Mouse (Mus musculus): Measurements from ENCODE around the gene AI661453. TPM values are rescaled to one million over a fixed set of nuclear protein-coding genes. Genes with fewer than 3 reads are reported as not detected.

The AI661453 gene
- polyA plus RNA-seq, 1 experiment from 2014 or later: 0.22 TPM

DNA sequence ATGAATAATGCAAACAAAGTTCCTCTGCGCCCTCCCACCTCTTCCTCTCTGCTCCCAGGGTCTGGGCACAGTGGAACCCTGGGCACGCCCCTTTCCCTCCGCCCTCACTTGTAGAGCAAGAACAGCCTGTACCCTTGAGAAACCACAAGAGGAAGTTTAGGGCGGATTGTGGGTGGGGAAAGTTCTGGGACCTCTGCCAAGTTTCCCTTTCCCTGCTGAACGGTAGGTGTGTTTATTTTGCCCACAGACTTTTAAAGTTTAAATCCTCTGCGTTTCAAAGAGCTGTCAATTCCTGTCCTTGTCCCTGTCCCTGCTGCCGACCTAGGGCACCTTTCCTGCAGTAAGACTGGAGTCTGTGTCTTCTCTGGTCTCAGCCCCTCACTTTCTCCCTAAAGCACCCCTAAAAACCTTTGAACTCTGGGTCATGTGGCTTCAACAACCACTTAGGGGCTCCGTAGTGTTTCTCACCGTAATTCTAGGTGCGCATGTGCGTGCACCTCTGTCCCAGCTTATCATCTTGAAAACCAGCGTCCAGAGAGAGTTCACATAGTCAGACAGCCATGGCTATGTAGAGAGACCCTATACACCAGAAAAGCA lies 71.7 kb downstream of the AI661453 start:
- H3K4me3 ChIP-seq: no peak overlapping the region

DNA sequence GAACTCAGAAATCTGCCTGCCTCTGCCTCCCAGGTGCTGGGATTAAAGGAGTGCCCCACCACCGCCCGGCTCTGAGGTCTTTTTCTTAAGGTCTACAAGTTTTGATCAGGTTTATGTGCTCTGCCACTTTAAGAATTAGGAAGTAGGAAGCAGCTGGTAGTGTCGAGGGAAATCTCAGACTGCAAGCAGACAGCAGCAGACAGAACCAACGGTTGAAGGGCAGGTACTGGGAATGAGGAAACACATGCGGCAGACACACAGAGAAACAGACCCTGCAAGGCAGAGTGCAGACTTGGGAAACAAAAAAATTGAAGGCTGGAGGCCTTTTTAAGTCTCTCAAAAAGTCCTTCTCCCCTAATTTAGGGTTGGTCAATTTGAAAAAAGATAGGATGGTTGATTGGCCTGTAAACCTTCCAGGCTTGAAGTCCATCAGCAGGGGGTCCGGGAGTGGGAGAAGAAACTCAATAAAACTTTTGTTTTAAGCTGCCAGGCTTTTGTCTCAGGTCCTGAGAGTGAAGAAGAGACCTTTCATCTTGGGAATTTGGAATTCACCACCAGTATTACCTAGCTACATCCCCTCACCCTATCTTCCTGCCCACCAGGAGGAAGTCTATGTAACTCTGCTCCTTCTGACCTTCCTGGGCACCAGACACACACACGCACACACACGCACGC lies 72.8 kb downstream of the AI661453 start:
- Histone ChIP-seq H3K27ac (peak overlapping the region; percentile 15; the same call in 1 of the 2 replicates), H3K27me3 (no peaks in the 10 kb centered on the region), H3K4me2 (no peak overlapping the region), H3K4me1 (replicated peaks) (peaks cover 16% of the 10 kb centered on the region), H3K9me3 (no peaks in the 10 kb centered on the region), H3K36me3 (no peaks in the 10 kb centered on the region), H3K4me3 (no peak overlapping the region), H3K9ac (no peak overlapping the region)
- ATAC-seq (ENCODE audit: low FRiP score): no peak
- WGBS: 56% methylated on average over 9 of the region's 9 CpGs

More for the DNA sequence above, 71.7 kb downstream of the AI661453 start:
- Histone ChIP-seq H3K4me2 (peak overlapping the region; percentile 23; the same call in 1 of the 2 replicates), H3K36me3 (no peaks in the 10 kb centered on the region), H3K4me1 (replicated peaks) (peaks cover 16% of the 10 kb centered on the region), H3K27me3 (no peaks in the 10 kb centered on the region), H3K9me3 (no peaks in the 10 kb centered on the region), H3K9ac (no peak overlapping the region), H3K27ac (peak overlapping the region; percentile 30; the same call in 1 of the 2 replicates)
- WGBS: 54% methylated on average over 12 of the region's 12 CpGs
- ATAC-seq (ENCODE audit: low FRiP score): no peak; the same call in 1 of the 2 replicates

DNA sequence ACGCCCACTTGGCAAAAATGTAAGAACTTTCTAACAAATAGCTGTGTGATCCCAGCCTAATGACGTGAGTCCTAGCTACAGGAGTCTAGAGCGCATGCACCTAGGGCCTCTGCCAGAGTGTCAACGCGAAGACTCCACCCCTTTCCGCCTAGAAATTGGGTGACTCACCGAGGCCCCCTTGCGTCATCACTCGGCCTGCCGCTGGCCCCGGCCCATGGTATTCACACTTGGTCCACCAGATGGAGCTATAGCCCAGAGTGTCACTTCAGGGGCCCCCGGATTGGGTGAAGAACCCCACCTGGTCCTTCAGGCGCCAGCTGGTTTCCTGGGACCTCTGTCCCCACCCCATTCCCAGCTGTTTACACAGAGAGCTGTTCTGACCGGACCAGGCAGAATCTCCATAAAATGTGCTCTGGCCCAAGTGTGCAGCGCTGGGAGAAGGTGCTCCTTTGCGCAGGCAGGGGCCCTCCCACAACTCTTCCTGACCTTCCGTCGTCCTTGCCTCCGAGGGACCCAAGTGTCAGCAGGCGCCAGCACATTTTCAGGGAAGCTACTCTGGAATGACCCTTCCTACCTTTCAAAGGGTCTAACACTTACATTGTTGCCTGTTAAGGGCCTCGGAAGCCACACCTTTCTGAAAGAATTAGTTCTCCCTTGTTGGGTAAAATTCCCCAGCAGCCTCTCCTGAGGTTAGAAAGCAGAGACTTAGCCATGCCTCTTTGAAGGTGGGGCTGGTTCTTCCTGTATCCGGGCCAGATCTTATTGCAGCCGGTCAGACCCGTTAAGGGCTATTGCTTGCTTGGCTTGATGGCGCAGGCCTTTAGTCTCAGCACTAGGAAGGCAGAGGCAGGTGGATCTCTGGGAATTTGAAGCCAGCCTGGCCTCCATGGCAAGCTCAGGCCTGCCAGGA lies 75.0 kb downstream of the AI661453 start:
- H3K9ac ChIP-seq: no peak overlapping the region
- H3K36me3 ChIP-seq: no peaks in the 10 kb centered on the region
- H3K9me3 ChIP-seq: no peaks in the 10 kb centered on the region; the same call in 1 of the 2 replicates
- H3K27me3 ChIP-seq: no peaks in the 10 kb centered on the region
- H3K4me1 ChIP-seq (replicated peaks): peaks cover 4% of the 10 kb centered on the region; the same call in 1 of the 2 replicates
- H3K4me2 ChIP-seq: peak overlapping the region; percentile 32; the same call in 1 of the 2 replicates
- no peak overlapping the region for H3K27ac ChIP-seq
- peak; percentile 88 for ATAC-seq (ENCODE audit: low FRiP score)
- no peak overlapping the region for H3K4me3 ChIP-seq
- WGBS: 18% methylated on average over 25 of the region's 25 CpGs

DNA sequence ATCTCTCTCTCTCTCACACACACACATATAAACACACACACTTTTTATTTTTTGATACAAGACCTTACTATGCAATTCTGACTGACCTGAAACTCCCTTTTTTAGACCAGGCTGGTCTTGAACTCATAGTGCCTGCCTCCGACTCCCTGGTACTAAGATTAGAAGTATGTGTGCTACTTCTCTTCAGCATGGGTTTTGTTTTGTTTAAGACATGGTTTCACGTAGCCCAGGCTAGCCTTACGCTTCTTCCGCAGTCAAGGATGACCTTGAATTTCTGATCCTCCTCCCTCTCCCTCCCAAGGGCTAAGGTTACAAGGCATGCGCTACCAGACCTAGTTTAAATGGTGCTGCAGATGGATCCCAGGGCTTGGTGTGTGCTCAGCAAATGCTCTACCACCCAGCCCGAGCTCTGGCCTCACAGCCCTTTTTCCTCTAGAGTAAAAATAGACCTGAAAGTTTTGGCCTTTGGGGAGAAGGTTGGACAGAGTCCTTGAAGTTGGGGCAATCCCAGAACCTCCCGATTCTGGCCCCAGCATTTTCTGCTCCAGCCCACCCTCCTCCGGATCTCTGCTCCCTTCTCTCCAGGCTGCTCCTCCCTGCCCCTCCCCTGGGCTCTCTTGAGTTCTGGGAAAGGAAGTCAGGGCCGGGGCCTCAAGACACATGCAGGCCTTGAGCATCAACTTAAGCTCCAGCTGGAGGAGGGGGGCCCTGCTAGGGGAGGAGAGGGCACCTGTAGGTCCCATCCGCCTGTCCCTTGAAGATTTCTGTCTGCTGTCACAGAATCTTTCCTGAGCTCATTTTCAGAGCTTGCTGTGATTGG lies 76.8 kb downstream of the AI661453 start:
- H3K9ac ChIP-seq: no peak overlapping the region
- H3K4me2 ChIP-seq: no peak overlapping the region
- H3K36me3 ChIP-seq: no peaks in the 10 kb centered on the region
- H3K9me3 ChIP-seq: no peaks in the 10 kb centered on the region; the same call in 1 of the 2 replicates
- H3K27ac ChIP-seq: no peak overlapping the region
- peaks cover 4% of the 10 kb centered on the region; the same call in 1 of the 2 replicates for H3K4me1 ChIP-seq (replicated peaks)
- 79% methylated on average over 10 of the region's 10 CpGs for WGBS
- no peak for ATAC-seq (ENCODE audit: low FRiP score)
- H3K27me3 ChIP-seq: no peaks in the 10 kb centered on the region
- no peak overlapping the region for H3K4me3 ChIP-seq

DNA sequence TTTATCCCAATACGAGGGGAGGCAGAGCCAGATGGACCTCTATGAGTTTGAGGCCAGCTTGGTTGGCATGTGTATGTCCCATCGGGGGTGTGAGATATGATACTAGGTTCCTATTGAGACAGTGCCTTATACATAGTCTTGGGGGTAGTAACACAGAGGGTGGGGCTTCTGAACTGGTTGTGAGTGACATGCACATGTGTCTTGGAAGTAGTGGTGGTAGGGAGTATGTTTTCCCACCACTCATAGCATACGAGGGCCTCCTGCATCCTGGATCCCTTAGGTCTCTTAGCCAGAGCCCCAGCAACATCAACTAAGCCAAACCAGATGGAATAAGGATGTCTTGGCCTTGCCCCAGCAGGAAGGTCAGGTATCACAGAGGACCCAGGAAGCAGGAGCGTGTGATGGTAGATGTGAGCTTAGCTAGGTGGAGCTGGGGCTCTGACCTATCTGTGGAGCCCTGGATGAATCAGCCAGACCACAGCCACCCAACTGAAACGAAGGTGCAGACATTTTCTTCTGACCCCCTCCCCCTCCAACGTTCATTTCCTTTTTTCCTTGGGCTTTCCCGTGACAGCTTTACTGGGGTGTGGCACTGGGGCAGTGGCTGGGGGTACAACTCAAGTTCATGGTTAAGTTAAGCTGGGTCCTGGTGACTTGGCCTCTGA lies 78.9 kb downstream of the AI661453 start:
- 89% methylated on average over 7 of the region's 7 CpGs for WGBS

DNA sequence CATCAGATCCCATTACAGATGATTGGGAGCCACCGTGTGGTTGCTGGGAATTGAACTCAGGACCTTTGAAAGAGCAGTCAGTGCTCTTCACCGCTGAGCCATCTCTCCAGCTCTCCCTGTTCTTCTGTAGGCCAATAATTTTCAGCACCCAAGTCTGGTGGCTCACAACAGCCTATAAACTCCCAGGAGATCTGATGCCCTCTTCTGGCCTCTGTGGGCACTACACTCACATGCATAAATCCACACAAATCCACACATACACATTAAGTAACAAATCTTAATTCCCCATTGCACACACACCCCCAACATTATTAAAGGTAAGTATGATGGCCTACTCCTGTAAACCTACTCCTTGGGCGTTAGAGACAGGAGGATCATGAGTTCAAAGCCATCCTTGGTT lies 79.8 kb downstream of the AI661453 start:
- 96% methylated on average over 3 of the region's 3 CpGs for WGBS
- Histone ChIP-seq H3K4me1 (replicated peaks) (peaks cover 1% of the 10 kb centered on the region), H3K27ac (no peak overlapping the region), H3K4me3 (no peak overlapping the region), H3K9me3 (no peaks in the 10 kb centered on the region; the same call in 1 of the 2 replicates), H3K9ac (no peak overlapping the region), H3K4me2 (no peak overlapping the region), H3K27me3 (no peaks in the 10 kb centered on the region), H3K36me3 (no peaks in the 10 kb centered on the region)
- ATAC-seq (ENCODE audit: low FRiP score): no peak

More for the DNA sequence above, 78.9 kb downstream of the AI661453 start:
- Histone ChIP-seq H3K36me3 (no peaks in the 10 kb centered on the region), H3K27me3 (no peaks in the 10 kb centered on the region), H3K9ac (no peak overlapping the region), H3K9me3 (no peaks in the 10 kb centered on the region; the same call in 1 of the 2 replicates), H3K4me2 (no peak overlapping the region), H3K27ac (no peak overlapping the region), H3K4me1 (replicated peaks) (peaks cover 4% of the 10 kb centered on the region; the same call in 1 of the 2 replicates), H3K4me3 (no peak overlapping the region)
- ATAC-seq (ENCODE audit: low FRiP score): no peak

DNA sequence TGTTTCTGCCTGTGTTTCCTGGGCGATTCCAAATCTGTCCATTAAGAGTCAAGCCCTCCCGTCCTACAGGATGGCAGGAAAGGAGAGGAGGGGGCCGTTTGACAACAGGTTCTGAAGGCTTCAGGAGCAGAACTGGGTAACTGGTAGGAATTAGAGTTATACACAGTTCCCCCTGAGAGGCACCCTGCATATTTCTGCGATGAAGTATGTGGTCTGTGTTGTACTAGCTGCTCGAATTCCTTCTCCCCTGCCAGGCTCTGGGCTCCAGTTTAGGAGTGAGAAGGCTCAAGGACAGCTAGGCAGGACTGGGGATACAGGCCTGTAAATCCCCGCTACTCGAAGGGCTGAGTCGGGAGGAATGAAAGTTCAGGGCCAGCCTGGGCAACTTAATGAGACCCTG lies 81.8 kb downstream of the AI661453 start:
- Histone ChIP-seq H3K27me3 (no peaks in the 10 kb centered on the region), H3K9me3 (no peaks in the 10 kb centered on the region; the same call in 1 of the 2 replicates), H3K9ac (0 out of 2 replicates have a peak overlapping the region, but pooled peaks have one; percentile 24), H3K4me3 (no peak overlapping the region), H3K4me1 (replicated peaks) (peaks cover 21% of the 10 kb centered on the region), H3K27ac (peak overlapping the region; percentile 62; the same call in 1 of the 2 replicates), H3K4me2 (no peak overlapping the region), H3K36me3 (no peaks in the 10 kb centered on the region)
- WGBS: 35% methylated on average over 8 of the region's 8 CpGs
- ATAC-seq (ENCODE audit: low FRiP score): no peak

Other genes with a start within 250 kb of the AI661453 start
- 70.6 and 75.7 TPM in 2 replicates for gene Mrps10, start 67.7 kb upstream of the AI661453 start, polyA plus RNA-seq (2015; fragmentation: Nextera tagmentation; extraction: Ambion mirVana)
- 0.83 and 0.84 TPM in 2 replicates for gene Guca1b, start 51.2 kb upstream of the AI661453 start, polyA plus RNA-seq (2015; fragmentation: Nextera tagmentation; extraction: Ambion mirVana)
- gene Guca1a, start 36.0 kb upstream of the AI661453 start, polyA plus RNA-seq (2015; fragmentation: Nextera tagmentation; extraction: Ambion mirVana): 0.61 and 0.65 TPM in 2 replicates
- gene 1700001C19Rik, start 761 bp downstream of the AI661453 start, polyA plus RNA-seq (2015; fragmentation: Nextera tagmentation; extraction: Ambion mirVana): 0.34 and 0.79 TPM in 2 replicates
- 23.4 and 23.5 TPM in 2 replicates for gene Taf8, start 65.7 kb downstream of the AI661453 start, polyA plus RNA-seq (2015; fragmentation: Nextera tagmentation; extraction: Ambion mirVana)
- 74.3 and 75.2 TPM in 2 replicates for gene Ccnd3, start 68.4 kb downstream of the AI661453 start, polyA plus RNA-seq (2015; fragmentation: Nextera tagmentation; extraction: Ambion mirVana)
- 33.9 and 34.2 TPM in 2 replicates for gene Bysl, start 174.9 kb downstream of the AI661453 start, polyA plus RNA-seq (2015; fragmentation: Nextera tagmentation; extraction: Ambion mirVana)
- gene Med20, start 175.0 kb downstream of the AI661453 start, polyA plus RNA-seq (2015; fragmentation: Nextera tagmentation; extraction: Ambion mirVana): 42.5 and 44.8 TPM in 2 replicates
- gene Gm20517, start 175.0 kb downstream of the AI661453 start, polyA plus RNA-seq (2015; fragmentation: Nextera tagmentation; extraction: Ambion mirVana): 2.1 and 2.7 TPM in 2 replicates
- 8.6 and 9.1 TPM in 2 replicates for gene Usp49, start 194.1 kb downstream of the AI661453 start, polyA plus RNA-seq (2015; fragmentation: Nextera tagmentation; extraction: Ambion mirVana)